Mouse (Mus musculus): ENCODE measurements around the gene Slc6a17.

DNA sequence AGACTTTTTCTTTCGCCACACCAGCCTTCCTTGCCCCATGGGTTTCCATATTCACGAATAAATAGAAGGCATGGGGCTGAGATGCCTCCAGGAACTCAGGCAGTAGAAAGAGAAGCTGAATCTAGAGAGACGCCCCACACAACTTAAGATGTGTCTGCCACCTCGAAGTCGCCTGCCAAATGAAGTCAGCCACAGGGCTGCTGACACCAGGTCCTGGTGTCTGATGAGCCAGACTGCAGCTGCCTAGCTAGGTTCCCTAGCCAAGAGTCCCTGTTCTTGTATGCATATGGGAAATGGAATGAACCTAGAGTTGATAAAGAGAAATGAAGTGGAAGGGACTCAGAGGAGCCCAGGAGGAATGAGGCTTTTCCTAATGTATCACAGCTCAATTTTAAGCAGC lies 27.5 kb upstream of the Slc6a17 start:
- TF ChIP-seq CTCF (IDR thresholded peaks at IDR 0.05; ENCODE audit: low read depth, low read length) (no peak), EP300 (IDR thresholded peaks at IDR 0.05; ENCODE audit: insufficient read depth, low read depth, low read length) (no peak), POLR2A (IDR thresholded peaks at IDR 0.05; ENCODE audit: insufficient read depth, low read length) (no peak)
